Mouse (Mus musculus): Measurements from ENCODE around the gene Tbcd.

Tbcd gene

DNA sequence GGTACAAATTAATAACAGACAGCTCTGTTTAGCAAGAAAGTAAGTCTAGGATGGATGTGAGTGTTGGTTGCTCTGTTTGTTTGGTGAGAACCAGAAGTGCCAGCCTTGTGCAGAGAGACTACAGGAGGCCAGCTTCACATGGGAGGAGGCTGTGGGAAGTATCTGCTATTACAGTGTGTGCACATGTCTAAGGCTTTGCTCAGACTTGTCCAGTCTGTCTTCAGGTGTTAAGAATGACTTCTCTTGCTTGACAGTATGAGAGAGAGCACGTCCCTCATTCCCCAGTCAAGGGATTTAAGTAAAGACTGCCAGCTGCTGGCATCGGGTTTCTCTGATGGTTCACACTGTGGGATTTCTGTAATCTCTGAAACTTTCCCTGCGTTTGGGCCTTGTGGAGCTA is 149.7 kb downstream of the Tbcd start:
- no peak for DNase-seq

GRCm38 (mm10) chr11:121605604-121606003 is 153.9 kb downstream of the Tbcd start:
- no peak for DNase-seq

- no peak for DNase-seq
Measured at GRCm38 (mm10) chr11:121610976-121611375, 159.2 kb downstream of the Tbcd start.

- no peak for DNase-seq
Measured at GRCm38 (mm10) chr11:121615961-121616485, 164.3 kb downstream of the Tbcd start.

DNA sequence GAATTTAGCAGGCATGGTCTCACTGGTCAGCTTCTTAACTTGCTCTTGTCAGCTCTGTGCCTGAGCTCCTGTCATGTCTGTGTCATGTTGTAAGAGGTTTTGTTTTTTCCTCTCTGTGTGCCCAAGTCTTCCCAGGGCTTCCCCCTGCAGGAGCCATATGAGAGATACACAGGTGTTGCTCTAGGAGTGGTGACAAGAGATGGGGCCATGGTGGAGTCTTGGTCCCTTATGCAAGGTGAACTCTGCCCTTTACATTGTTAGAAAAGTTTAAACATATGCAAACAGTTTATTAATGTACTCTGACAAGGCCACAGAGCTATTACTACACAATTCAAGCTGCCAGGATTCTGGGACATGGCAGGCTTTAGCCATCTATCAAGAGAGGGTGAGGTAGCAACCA is 164.8 kb downstream of the Tbcd start:
- DNase-seq = no peak

- DNase-seq = no peak
Measured at GRCm38 (mm10) chr11:121617371-121617770, 165.6 kb downstream of the Tbcd start.

GRCm38 (mm10) chr11:121625007-121625406 is 173.3 kb downstream of the Tbcd start:
- no peak for DNase-seq

- DNase-seq = peak in 1 of 2 experiments; percentile 3
Measured at GRCm38 (mm10) chr11:121627521-121627920, 175.8 kb downstream of the Tbcd start.

DNA sequence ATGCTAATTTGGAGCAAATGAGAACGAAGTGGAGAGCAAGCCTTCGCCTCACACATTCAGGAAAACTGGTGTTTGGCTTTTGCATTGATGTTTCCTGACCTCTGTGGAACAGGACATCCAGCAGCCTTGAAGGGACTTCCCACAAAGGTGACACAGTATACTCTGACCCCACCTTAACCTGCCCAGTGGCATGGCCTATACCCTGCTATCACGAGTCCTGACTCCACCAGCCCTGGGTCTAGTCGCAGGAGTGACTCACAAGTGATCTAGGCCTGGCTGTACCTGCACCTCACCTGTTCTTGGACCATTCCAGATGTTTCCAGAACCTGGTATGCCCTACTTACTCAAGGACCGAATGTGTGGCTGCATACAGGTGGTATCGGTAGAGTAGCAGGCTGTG is 177.8 kb downstream of the Tbcd start:
- no peak for DNase-seq

- peak; percentile 17 to 20 for DNase-seq
Measured at GRCm38 (mm10) chr11:121630406-121630805, 178.7 kb downstream of the Tbcd start.

- peak in 1 of 2 experiments; percentile 16 for DNase-seq
Measured at GRCm38 (mm10) chr11:121631410-121631809, 179.7 kb downstream of the Tbcd start.

DNA sequence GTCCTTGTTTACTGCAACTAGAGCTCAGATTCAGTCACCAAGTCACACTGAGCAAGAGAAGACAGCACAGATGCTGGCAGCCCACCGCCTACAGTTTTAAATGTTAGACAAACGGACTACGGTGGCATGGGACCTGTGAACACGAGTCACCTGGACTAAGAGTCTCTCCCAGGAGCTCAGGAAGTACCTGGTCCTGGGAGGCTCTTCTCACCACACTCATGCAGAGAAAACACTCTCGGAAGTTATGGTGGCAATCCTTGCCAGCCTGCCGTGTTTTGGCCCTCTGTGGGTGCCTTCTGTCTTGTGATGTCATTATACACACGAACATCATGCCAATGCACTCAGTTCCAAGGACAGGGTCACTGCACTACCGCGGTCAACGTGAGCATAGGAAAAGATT is 184.9 kb downstream of the Tbcd start:
- DNase-seq = peak in 1 of 2 experiments; percentile 6

DNA sequence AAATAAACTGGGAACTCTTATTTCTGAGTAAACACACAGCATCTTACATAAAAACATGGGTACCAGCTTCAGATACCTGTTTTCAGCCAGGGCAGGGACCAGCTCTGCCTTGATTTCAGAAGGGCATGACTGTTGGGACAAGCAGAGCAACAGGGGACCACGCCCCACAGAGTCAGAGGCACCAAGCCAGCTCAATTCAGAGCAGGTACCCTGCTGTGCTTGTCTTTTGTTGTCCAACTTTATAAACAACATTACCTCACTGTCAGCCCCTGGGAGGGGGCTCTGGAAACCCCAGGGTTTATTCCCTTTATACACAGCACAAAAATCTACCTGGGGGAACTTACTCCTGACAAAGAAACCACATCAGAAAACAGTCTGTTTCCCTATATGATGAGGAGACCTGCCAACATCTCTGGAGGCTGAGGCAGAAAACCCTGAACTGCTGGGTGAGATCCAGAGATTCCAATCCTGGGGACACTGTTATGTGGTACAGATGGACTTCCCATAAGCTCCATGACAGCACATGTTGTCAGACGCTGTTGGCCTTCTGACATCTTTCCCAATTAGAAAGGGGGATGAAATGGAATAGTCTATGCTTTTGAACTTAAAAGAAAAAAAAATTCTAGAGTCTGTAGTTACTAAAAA is 189.9 kb downstream of the Tbcd start:
- DNase-seq = no peak

DNA sequence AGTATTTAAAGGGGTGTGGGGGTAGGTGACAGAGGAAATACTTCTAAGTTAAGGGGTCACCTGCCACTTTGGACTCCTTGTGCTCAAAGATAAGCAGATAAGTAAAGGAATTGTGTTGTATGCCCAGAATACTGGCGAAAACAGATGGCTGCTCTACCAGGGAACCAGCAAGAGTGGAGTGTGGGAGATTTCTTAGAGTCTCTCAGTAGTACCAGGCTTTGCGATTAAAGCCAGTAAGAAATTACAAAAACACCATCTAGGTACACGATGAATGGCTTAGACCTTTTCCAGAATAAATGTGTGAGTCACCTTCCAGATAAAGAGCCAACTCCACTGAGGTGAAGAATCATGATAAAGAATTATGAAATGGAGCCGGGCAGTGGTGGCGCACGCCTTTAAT is 193.6 kb downstream of the Tbcd start:
- DNase-seq = no peak

GRCm38 (mm10) chr11:121647321-121647720 is 195.6 kb downstream of the Tbcd start:
- no peak for DNase-seq

- no peak for DNase-seq
Measured at GRCm38 (mm10) chr11:121648166-121648565, 196.4 kb downstream of the Tbcd start.

GRCm38 (mm10) chr11:121649900-121650299 is 198.2 kb downstream of the Tbcd start:
- DNase-seq = peak in 1 of 2 experiments; percentile 49

- no peak for DNase-seq
Measured at GRCm38 (mm10) chr11:121650668-121651067, 198.9 kb downstream of the Tbcd start.

GRCm38 (mm10) chr11:121651556-121651955 is 199.8 kb downstream of the Tbcd start:
- no peak for DNase-seq

- DNase-seq = no peak
Measured at GRCm38 (mm10) chr11:121651983-121652382, 200.2 kb downstream of the Tbcd start.

GRCm38 (mm10) chr11:121652547-121653305 is 201.0 kb downstream of the Tbcd start:
- peak; percentile 53 to 78 for DNase-seq

DNA sequence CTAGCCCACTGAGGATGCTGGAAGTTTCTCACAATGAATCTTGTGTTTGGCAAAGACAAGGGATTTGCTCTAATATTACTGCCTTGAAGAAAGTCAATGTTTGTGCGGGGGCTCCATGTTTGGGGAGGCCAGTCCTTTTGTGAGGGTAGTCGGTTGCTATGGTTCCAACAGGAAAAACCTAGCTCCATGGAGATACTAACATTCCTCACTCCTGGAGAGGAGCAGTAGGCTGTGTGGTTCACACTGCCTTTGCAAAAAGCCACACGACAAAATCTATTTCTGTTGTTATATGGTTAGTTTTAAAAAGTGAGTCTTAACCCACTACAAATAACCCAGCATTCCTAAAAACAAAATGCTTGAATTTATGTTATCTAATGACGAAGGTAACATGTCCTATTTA is 201.9 kb downstream of the Tbcd start:
- DNase-seq = no peak

GRCm38 (mm10) chr11:121654406-121654945 is 202.7 kb downstream of the Tbcd start:
- no peak for DNase-seq

Measured in lung, postnatal 4 days (tissue).